Mouse (Mus musculus): ENCODE data around the gene Plekhg5.

- TF ChIP-seq POLR2A (IDR thresholded peaks at IDR 0.05; ENCODE audit: low read depth, low read length) = no peak
- peak; percentile 87 for TF ChIP-seq CTCF (conservative IDR thresholded peaks at IDR 0.05; ENCODE audit: insufficient read depth, insufficient read length, low read depth, low read length)
Observed at GRCm38 (mm10) chr4:152138497-152139260, 66.4 kb downstream of the Plekhg5 start.

Data from kidney, adult 2 months (tissue).